Mouse (Mus musculus) myocyte (in vitro differentiated cells): ENCODE data around the gene Khdc3. TPM values are rescaled to one million over a fixed set of nuclear protein-coding genes. Genes with fewer than 3 reads are reported as not detected.
A peak's percentile ranks its signal among the peaks of the same experiment; 100 is the strongest.
"Not testable (repeated sequence)": the region's sequence is repeated elsewhere in the genome, so short reads cannot be mapped to it uniquely, and the experiment has no call there.

Source experiments
- H3K27me3 ChIP-seq: one replicate; pipeline ENCODE4 v1.6.1; 2011; ENCODE audit not compliant: control insufficient read depth, insufficient read depth, insufficient read length
- H3K36me3 ChIP-seq: one replicate; pipeline ENCODE4 v1.6.1; 2011; ENCODE audit not compliant: control insufficient read depth, insufficient read depth
- H3K4me2 ChIP-seq: one replicate; pipeline ENCODE4 v1.6.1; 2011; ENCODE audit warnings: low read depth, control low read depth
- H3K4me3 ChIP-seq: one replicate; pipeline ENCODE4 v1.5.1; 2011; ENCODE audit warnings: mild to moderate bottlenecking, control low read depth, moderate library complexity
- H3K79me2 ChIP-seq: one replicate; pipeline ENCODE4 v1.6.1; 2011; ENCODE audit not compliant: control insufficient read depth, insufficient read depth
- H3ac ChIP-seq: one replicate; pipeline ENCODE4 v1.6.1; 2011; ENCODE audit not compliant: control insufficient read depth, insufficient read length
- CEBPB ChIP-seq: IDR thresholded peaks from 2 replicates; pipeline ENCODE4 v1.6.1; 2011; ENCODE audit warnings: mild to moderate bottlenecking, moderate library complexity; ENCODE audit not compliant: poor library complexity, insufficient read depth, severe bottlenecking
- E2F4 ChIP-seq: IDR thresholded peaks from one replicate; pipeline ENCODE4 v1.6.1; 2011; ENCODE audit warnings: mild to moderate bottlenecking, control low read depth, moderate library complexity; ENCODE audit not compliant: insufficient read depth
- MAX ChIP-seq: IDR thresholded peaks from one replicate; pipeline ENCODE4 v1.6.1; 2011; ENCODE audit warnings: low read depth, mild to moderate bottlenecking, control low read depth
- MYOD1 ChIP-seq, 3 experiments: IDR thresholded peaks; one replicate each; pipeline ENCODE4 v1.6.1; 2011; ENCODE audit warnings: control low read depth in 2 of 3, low read depth in 2 of 3, mild to moderate bottlenecking in 2 of 3, moderate library complexity in 1 of 3; ENCODE audit not compliant: insufficient read length in 2 of 3, control insufficient read depth in 1 of 3
- MYOG ChIP-seq, 3 experiments: IDR thresholded peaks; one replicate each; pipeline ENCODE4 v1.6.1; 2011; ENCODE audit warnings: control low read depth in 2 of 3, low read depth in 2 of 3, mild to moderate bottlenecking in 2 of 3; ENCODE audit not compliant: insufficient read length in 2 of 3, control insufficient read depth in 1 of 3, insufficient read depth in 1 of 3
- POLR2A ChIP-seq: IDR thresholded peaks from one replicate; pipeline ENCODE4 v1.6.1; 2011; ENCODE audit warnings: low read depth, mild to moderate bottlenecking, control low read depth, moderate library complexity; ENCODE audit not compliant: insufficient read length
- POLR2AphosphoS2 ChIP-seq: IDR thresholded peaks from one replicate; pipeline ENCODE4 v1.6.1; 2011; ENCODE audit warnings: low read depth, control low read depth; ENCODE audit not compliant: insufficient read length
- REST ChIP-seq: IDR thresholded peaks from one replicate; pipeline ENCODE4 v1.6.1; 2011; ENCODE audit warnings: mild to moderate bottlenecking, control low read depth, moderate library complexity; ENCODE audit not compliant: insufficient read depth, insufficient read length
- SRF ChIP-seq: IDR thresholded peaks from one replicate; pipeline ENCODE4 v1.6.1; 2011; ENCODE audit warnings: low read depth; ENCODE audit not compliant: control insufficient read depth, insufficient read length
- TCF12 ChIP-seq: IDR thresholded peaks from one replicate; pipeline ENCODE4 v1.6.1; 2011; ENCODE audit warnings: mild to moderate bottlenecking, control low read depth; ENCODE audit not compliant: poor library complexity, insufficient read depth, severe bottlenecking
- TCF3 ChIP-seq: IDR thresholded peaks from one replicate; pipeline ENCODE4 v1.6.1; 2011; ENCODE audit warnings: low read depth, control low read depth; ENCODE audit not compliant: insufficient read length
- USF1 ChIP-seq: IDR thresholded peaks from one replicate; pipeline ENCODE4 v1.6.1; 2011; ENCODE audit warnings: low read depth, mild to moderate bottlenecking, control low read depth, moderate library complexity
- polyA plus RNA-seq: library from polyadenylated mRNA; unstranded; fragments of >200 nt; fragmentation: generic; extraction: Trizol; gene quantifications from one replicate; pipeline ENCODE4 v1.2.1, GENCODE M21; 2012; ENCODE audit warnings: missing spikeins

The Khdc3 gene
- polyA plus RNA-seq, 1 experiment = not detected

DNA sequence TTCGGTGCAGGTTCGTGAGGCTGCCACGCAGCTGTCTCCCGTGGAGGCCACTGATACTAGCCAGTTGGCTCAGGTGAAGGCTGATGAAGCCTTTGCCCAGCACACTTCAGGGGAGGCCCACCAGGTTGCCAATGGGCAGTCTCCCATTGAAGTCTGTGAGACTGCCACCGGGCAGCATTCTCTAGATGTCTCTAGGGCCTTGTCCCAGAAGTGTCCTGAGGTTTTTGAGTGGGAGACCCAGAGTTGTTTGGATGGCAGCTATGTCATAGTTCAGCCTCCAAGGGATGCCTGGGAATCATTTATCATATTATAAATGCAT is 2.2 kb downstream of the Khdc3 start:
- no peak for TF ChIP-seq E2F4
- no peak overlapping the region for H3K4me3 ChIP-seq

DNA sequence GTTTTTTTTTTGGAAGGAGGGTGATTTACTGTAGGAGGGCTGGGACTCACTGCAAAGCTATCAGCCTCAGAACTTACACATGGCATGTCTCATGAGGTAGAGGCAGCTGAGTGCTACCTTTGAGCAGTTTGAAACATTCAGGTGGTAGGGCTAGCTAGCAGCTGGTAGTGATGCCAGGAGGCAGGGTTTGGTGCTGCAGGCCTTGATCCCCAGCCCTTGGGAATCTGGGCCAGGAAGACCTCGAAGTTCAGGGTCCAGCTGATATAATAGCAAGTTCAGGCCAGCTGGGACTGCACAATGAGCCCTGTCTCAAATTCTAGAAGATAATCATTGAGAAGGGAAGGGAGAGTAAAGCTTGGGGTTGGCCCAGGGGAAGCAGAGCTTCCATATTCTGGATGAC is 3.5 kb downstream of the Khdc3 start:
- no peaks in the 10 kb centered on the region for H3K36me3 ChIP-seq
- peaks cover 37% of the 10 kb centered on the region for H3K27me3 ChIP-seq
- TF ChIP-seq TCF12 (no peak), MYOD1 (IDR thresholded peaks at IDR 0.05; ENCODE audit: control insufficient read depth in 1 of 3, insufficient read length in 2 of 3, low read depth in 2 of 3) (no peak), REST (no peak), SRF (no peak), MYOG (IDR thresholded peaks at IDR 0.05; ENCODE audit: control insufficient read depth in 1 of 3, insufficient read depth in 1 of 3, insufficient read length in 2 of 3, low read depth in 2 of 3) (no peak), POLR2AphosphoS2 (no peak), MAX (no peak), CEBPB (no peak), USF1 (no peak), POLR2A (no peak), TCF3 (no peak), E2F4 (no peak)
- no peak overlapping the region for H3K4me3 ChIP-seq
- H3K79me2 ChIP-seq = no peaks in the 10 kb centered on the region
- H3K4me2 ChIP-seq = no peak overlapping the region
- no peak overlapping the region for H3ac ChIP-seq

More for the DNA sequence above, 2.2 kb downstream of the Khdc3 start:
- Histone ChIP-seq H3ac (no peak overlapping the region), H3K4me2 (no peak overlapping the region), H3K79me2 (no peaks in the 10 kb centered on the region), H3K36me3 (no peaks in the 10 kb centered on the region), H3K27me3 (peaks cover 29% of the 10 kb centered on the region)

DNA sequence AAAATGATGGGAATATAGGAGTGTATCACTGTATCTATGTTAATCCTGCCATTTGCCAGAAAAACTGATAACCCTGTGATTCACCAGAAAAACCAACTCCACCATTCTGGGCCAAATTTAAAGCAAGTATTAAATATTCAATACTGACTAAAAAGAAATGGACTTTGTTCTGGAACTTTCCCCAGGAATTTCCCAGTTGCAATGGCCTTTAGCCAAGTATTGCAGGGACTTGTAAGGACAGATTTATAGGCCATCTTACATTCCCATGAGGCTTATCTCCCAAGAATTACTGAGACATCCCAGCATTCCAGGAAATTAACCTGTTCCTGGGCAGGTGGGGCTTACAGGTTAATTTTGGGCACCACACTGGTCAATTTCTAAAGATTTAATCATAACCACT is 4.1 kb downstream of the Khdc3 start:
- no peak overlapping the region for H3K4me3 ChIP-seq
- H3K36me3 ChIP-seq = no peaks in the 10 kb centered on the region
- H3K79me2 ChIP-seq = no peaks in the 10 kb centered on the region
- no peak for TF ChIP-seq MYOD1 (IDR thresholded peaks at IDR 0.05; ENCODE audit: control insufficient read depth in 1 of 3, insufficient read length in 2 of 3, low read depth in 2 of 3)
- TF ChIP-seq MYOG (IDR thresholded peaks at IDR 0.05; ENCODE audit: control insufficient read depth in 1 of 3, insufficient read depth in 1 of 3, insufficient read length in 2 of 3, low read depth in 2 of 3) = no peak
- no peak for TF ChIP-seq CEBPB
- TF ChIP-seq MAX = no peak
- no peak for TF ChIP-seq POLR2A
- no peak for TF ChIP-seq POLR2AphosphoS2
- TF ChIP-seq TCF3 = no peak
- no peak for TF ChIP-seq SRF
- no peak for TF ChIP-seq REST
- no peak for TF ChIP-seq E2F4
- no peak for TF ChIP-seq TCF12
- peaks cover 37% of the 10 kb centered on the region for H3K27me3 ChIP-seq
- H3ac ChIP-seq = no peak overlapping the region
- no peak overlapping the region for H3K4me2 ChIP-seq

DNA sequence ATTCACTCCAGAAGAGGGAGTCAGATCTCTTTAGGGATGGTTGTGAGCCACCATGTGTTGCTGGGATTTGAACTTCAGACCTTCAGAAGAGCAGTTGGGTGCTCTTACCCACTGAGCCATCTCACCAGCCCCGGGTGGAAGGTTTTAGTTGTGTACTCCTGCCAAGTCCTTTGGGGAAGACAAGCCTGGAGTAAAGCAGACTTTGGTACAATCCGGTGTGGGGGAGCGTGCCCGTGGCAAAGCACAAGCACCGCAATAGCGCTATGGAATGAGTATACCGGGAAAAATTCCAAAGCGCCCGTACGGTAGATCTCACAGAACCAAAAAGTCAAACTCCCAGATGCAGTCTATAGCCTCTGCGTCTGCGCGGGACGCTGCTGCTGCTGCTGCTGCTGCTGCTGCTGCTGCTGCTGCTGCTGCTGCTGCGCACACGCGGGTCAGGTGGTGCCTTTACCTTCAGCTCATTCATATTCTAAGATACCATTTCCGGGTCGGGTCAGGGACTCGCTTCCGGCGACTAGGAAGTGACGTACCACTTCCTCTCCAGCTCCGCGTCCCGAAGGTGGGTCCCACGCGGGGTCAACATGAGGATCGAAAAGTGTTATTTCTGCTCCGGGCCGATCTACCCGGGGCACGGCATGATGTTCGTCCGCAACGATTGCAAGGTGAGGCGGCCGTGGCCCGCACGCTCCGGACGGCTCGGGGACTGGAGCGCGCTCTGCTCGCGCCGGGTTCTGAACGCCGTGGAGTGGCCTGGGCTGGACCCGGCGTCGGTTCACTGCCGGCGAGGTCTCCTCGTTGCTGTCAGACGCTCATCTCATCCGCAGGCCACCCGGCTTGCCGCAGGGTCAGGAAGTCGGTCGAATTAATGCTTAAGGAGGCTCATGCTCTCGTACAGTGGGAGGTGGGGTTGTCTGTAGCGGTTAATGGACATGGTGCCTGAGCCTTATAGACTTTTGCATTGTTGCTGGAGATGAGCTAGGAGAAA is 11.6 kb downstream of the Khdc3 start, which contains the start of gene Rsl24d1:
Rsl24d1 (plus strand) TSS at position 508 of the 988 bp plus-strand sequence.
- Histone ChIP-seq H3K4me3 (peak within 1 kb of the TSS; percentile 94), H3K79me2 (peaks cover 19% of the 10 kb centered on the region), H3K27me3 (peaks cover 11% of the 10 kb centered on the region), H3K4me2 (peak within 1 kb of the TSS; percentile 87), H3K36me3 (peaks cover 13% of the 10 kb centered on the region), H3ac (peak within 1 kb of the TSS; percentile 69)
- TF ChIP-seq POLR2A (peak; percentile 58), MAX (no peak), POLR2AphosphoS2 (no peak), USF1 (peak; percentile 42)

DNA sequence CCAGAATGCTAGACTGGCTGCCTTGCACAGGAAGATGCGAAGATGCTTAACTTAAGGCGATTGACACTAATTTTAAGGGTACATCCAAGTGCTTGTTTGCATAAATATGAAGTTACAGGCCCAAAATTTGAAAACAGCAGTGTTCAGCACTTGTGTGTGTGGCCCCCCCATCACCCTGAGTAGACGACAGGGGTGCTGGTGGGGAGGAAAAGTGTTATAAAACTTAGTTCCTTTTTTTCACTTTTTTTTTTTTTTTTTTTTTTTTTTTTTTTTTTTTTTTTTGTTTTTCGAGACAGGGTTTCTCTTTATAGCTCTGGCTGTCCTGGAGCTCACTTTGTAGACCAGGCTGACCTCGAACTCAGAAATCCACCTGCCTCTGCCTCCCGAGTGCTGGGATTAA is 15.1 kb downstream of the Khdc3 start:
- H3K4me2 ChIP-seq, H3ac ChIP-seq, H3K27me3 ChIP-seq, H3K4me3 ChIP-seq: not testable (repeated sequence)
- H3K36me3 ChIP-seq = peaks cover 33% of the 10 kb centered on the region
- peaks cover 19% of the 10 kb centered on the region for H3K79me2 ChIP-seq
